Comparison of ENCODE assay signal across 9 mouse cellular contexts in the genomic region with DNA sequence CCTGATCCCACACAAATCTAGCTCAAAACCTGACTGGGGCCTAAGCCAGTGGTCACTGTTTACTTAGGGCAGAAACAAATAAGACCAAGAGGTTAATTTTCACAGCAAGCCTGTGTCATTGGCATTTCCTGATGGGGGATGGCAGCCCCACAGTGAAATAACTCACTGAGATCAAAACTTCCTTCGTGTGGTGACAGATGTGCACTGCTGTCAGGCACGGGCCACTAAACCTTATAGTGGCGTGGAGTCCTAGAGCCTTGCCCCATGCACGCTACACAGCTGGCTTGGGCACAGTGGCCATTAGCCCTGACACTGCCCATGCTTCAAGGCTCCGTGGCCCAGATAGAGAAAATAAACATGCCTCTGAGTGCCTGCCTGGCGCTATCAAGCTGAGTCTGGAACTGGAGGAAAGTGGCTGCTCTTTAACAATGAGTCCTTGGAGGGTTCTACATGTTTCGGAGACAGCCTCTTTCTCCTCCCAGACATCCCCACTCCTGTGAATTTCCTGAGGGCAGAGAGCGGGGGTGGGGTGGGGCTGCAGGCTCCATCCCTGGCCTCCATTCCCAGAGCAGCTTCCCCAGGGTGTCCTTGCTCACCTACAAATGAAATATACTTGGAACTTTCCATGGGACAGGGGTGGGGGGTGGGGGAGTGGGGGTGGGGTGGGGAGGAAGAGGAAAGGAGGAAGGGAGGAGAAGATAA. TPM values are rescaled to one million over a fixed set of nuclear protein-coding genes. Genes with fewer than 3 reads are reported as not detected.
DNase-seq lines count a peak whose midpoint lies in the region; ATAC-seq and TF ChIP-seq lines count a peak whose summit lies in the region.
"Had no signal": no experiment of that assay in that cellular context is flagged by ENCODE, and none has a peak within 500 bp of the region (broad histone marks: within the 10 kb centered on the region; RNA-seq: fewer than 3 reads in every experiment).

No protein-coding gene starts in this region.

- no peaks in the 10 kb centered on the region for H3K36me3 ChIP-seq in forebrain, embryonic 10.5 days (replicated peaks)
- H3K36me3 ChIP-seq in forebrain, embryonic 11.5 days (ENCODE audit: control insufficient read depth, insufficient read depth, low read length) = no peaks in the 10 kb centered on the region
- no peaks in the 10 kb centered on the region for H3K36me3 ChIP-seq in liver, embryonic 11.5 days (ENCODE audit: control insufficient read depth, insufficient read depth, low read length)
- no peaks in the 10 kb centered on the region for H3K36me3 ChIP-seq in embryonic facial prominence, embryonic 11.5 days (replicated peaks; ENCODE audit: control insufficient read depth, insufficient read depth, low read depth, low read length)
- H3K36me3 ChIP-seq in liver, embryonic 14.5 days (replicated peaks; ENCODE audit: control insufficient read depth, insufficient read depth, low read depth) = no peaks in the 10 kb centered on the region

- no peak overlapping the region for H3K9ac ChIP-seq in forebrain, embryonic 11.5 days (ENCODE audit: low read length)
- peak overlapping the region; percentile 38 for H3K9ac ChIP-seq in liver, embryonic 11.5 days (ENCODE audit: low read depth, low read length)
- no peak overlapping the region for H3K9ac ChIP-seq in embryonic facial prominence, embryonic 11.5 days (replicated peaks; ENCODE audit: low read length)
- peak overlapping the region; percentile 91 for H3K9ac ChIP-seq in liver, embryonic 14.5 days (replicated peaks)

- no peak for ATAC-seq in forebrain, embryonic 11.5 days (replicated peaks; ENCODE audit: low FRiP score)
- ATAC-seq in liver, embryonic 11.5 days (replicated peaks; ENCODE audit: low FRiP score) = no peak
- ATAC-seq in embryonic facial prominence, embryonic 11.5 days (replicated peaks; ENCODE audit: insufficient number of reproducible peaks, low FRiP score, low TSS enrichment, low read depth) = no peak
- ATAC-seq in liver, embryonic 14.5 days (ENCODE audit: insufficient read depth) = no peak
- ATAC-seq: CD4-positive, CD25-positive, alpha-beta regulatory T cell, adult 4 months had no signal

- H3K4me1 ChIP-seq in forebrain, embryonic 10.5 days = peaks cover 44% of the 10 kb centered on the region
- no peaks in the 10 kb centered on the region for H3K4me1 ChIP-seq in forebrain, embryonic 11.5 days (replicated peaks; ENCODE audit: control insufficient read depth, insufficient read depth, low read length)
- H3K4me1 ChIP-seq in liver, embryonic 11.5 days (replicated peaks; ENCODE audit: control insufficient read depth, insufficient read depth, low read length) = peaks cover 40% of the 10 kb centered on the region
- peaks cover 6% of the 10 kb centered on the region for H3K4me1 ChIP-seq in embryonic facial prominence, embryonic 11.5 days (ENCODE audit: control insufficient read depth, insufficient read depth, low read length)
- H3K4me1 ChIP-seq in liver, embryonic 14.5 days (replicated peaks; ENCODE audit: control insufficient read depth in 2 of 2, insufficient read depth in 2 of 2, low read length in 1 of 2) = peaks cover 24 to 47% of the 10 kb centered on the region in 2 experiments

- H3K4me2 ChIP-seq in forebrain, embryonic 11.5 days (ENCODE audit: low read depth, low read length, severe bottlenecking) = no peak overlapping the region
- peak overlapping the region; percentile 68 for H3K4me2 ChIP-seq in liver, embryonic 11.5 days
- no peak overlapping the region for H3K4me2 ChIP-seq in embryonic facial prominence, embryonic 11.5 days (ENCODE audit: low read depth, low read length)
- peak overlapping the region; percentile 82 for H3K4me2 ChIP-seq in liver, embryonic 14.5 days (ENCODE audit: low read depth)

- H3K27me3 ChIP-seq in forebrain, embryonic 10.5 days (ENCODE audit: poor library complexity, severe bottlenecking) = no peaks in the 10 kb centered on the region
- H3K27me3 ChIP-seq in forebrain, embryonic 11.5 days (ENCODE audit: control insufficient read depth, insufficient read depth, low read length) = no peaks in the 10 kb centered on the region
- no peaks in the 10 kb centered on the region for H3K27me3 ChIP-seq in liver, embryonic 11.5 days (replicated peaks; ENCODE audit: control insufficient read depth, insufficient read depth, low read length)
- H3K27me3 ChIP-seq in embryonic facial prominence, embryonic 11.5 days (ENCODE audit: control insufficient read depth, insufficient read depth, low read length) = no peaks in the 10 kb centered on the region
- H3K27me3 ChIP-seq in liver, embryonic 14.5 days (ENCODE audit: control insufficient read depth, insufficient read depth, low read length) = no peaks in the 10 kb centered on the region

- peak overlapping the region; percentile 65 for H3K27ac ChIP-seq in forebrain, embryonic 10.5 days
- no peak overlapping the region for H3K27ac ChIP-seq in forebrain, embryonic 11.5 days (ENCODE audit: low read depth, low read length)
- H3K27ac ChIP-seq in liver, embryonic 11.5 days (ENCODE audit: low read depth, low read length) = no peak overlapping the region
- H3K27ac ChIP-seq in embryonic facial prominence, embryonic 11.5 days (replicated peaks; ENCODE audit: low read depth, low read length) = no peak overlapping the region
- peak overlapping the region; percentile 96 for H3K27ac ChIP-seq in liver, embryonic 14.5 days

- no peak for TF ChIP-seq CTCF in liver, embryonic 14.5 days (IDR thresholded peaks at IDR 0.05; ENCODE audit: low read depth)

- H3K9me3 ChIP-seq in forebrain, embryonic 10.5 days = no peaks in the 10 kb centered on the region
- no peaks in the 10 kb centered on the region for H3K9me3 ChIP-seq in forebrain, embryonic 11.5 days (ENCODE audit: control insufficient read depth, low read length)
- no peaks in the 10 kb centered on the region for H3K9me3 ChIP-seq in liver, embryonic 11.5 days (ENCODE audit: control insufficient read depth, low read length)
- no peaks in the 10 kb centered on the region for H3K9me3 ChIP-seq in embryonic facial prominence, embryonic 11.5 days (replicated peaks; ENCODE audit: control insufficient read depth, low read length)
- H3K9me3 ChIP-seq in liver, embryonic 14.5 days (ENCODE audit: control insufficient read depth, low read length) = no peaks in the 10 kb centered on the region

- WGBS in forebrain, embryonic 10.5 days = 64% methylated on average over 8 of the region's 8 CpGs
- WGBS in forebrain, embryonic 11.5 days = 59% methylated on average over 8 of the region's 8 CpGs
- WGBS in liver, embryonic 11.5 days = 35% methylated on average over 8 of the region's 8 CpGs
- 29% methylated on average over 8 of the region's 8 CpGs for WGBS in embryonic facial prominence, embryonic 11.5 days
- WGBS in liver, embryonic 14.5 days (ENCODE audit: insufficient replicate concordance) = 42% methylated on average over 8 of the region's 8 CpGs

- no peak for DNase-seq in forebrain, embryonic 10.5 days (ENCODE audit: extremely low spot score, low spot score)
- DNase-seq in forebrain, embryonic 11.5 days (ENCODE audit: low spot score) = no peak
- DNase-seq in liver, embryonic 11.5 days (ENCODE audit: low spot score) = no peak
- no peak for DNase-seq in liver
- peak; percentile 12 for DNase-seq in embryonic facial prominence, embryonic 11.5 days (ENCODE audit: low spot score)
- no peak for DNase-seq in liver, embryonic 14.5 days (ENCODE audit: low read depth in 3 of 3, low spot score in 3 of 3)
- no peak for DNase-seq in testis, postnatal 14 days (ENCODE audit: low spot score)
- DNase-seq in T-cell, adult 2 months (ENCODE audit: low spot score) = no peak

- no peak overlapping the region for H3K4me3 ChIP-seq in forebrain, embryonic 10.5 days
- H3K4me3 ChIP-seq in forebrain, embryonic 11.5 days (ENCODE audit: low read depth, low read length) = no peak overlapping the region
- H3K4me3 ChIP-seq in liver, embryonic 11.5 days (ENCODE audit: low read depth, low read length) = no peak overlapping the region
- H3K4me3 ChIP-seq in embryonic facial prominence, embryonic 11.5 days (ENCODE audit: low read depth, low read length) = no peak overlapping the region
- peak overlapping the region; percentile 3 to 70 for H3K4me3 ChIP-seq in liver, embryonic 14.5 days (ENCODE audit: insufficient read depth in 1 of 2, low read depth in 2 of 2, low read length in 2 of 2)

- no peak for TF ChIP-seq EP300 in liver, embryonic 14.5 days (IDR thresholded peaks at IDR 0.05; ENCODE audit: low read depth)

RNA-seq across cellular contexts. Expression of a gene that starts 52.9 kb away (rescaled TPM):
- polyA plus RNA-seq in forebrain, embryonic 10.5 days (2016; fragmentation: Nextera tagmentation; extraction: Ambion mirVana) = 73.0 and 75.0 TPM in 2 replicates
- polyA plus RNA-seq in forebrain, embryonic 11.5 days (2014; fragmentation: Nextera tagmentation; extraction: Ambion mirVana) = 83.2 and 83.7 TPM in 2 replicates
- polyA plus RNA-seq in liver, embryonic 11.5 days (2014; fragmentation: Nextera tagmentation; extraction: Ambion mirVana) = 97.9 and 103 TPM in 2 replicates
- polyA plus RNA-seq in embryonic facial prominence, embryonic 11.5 days (2014; fragmentation: Nextera tagmentation; extraction: Ambion mirVana) = 92.2 and 92.3 TPM in 2 replicates
- 17.7 and 22.7 TPM in 2 replicates for polyA plus RNA-seq in liver, embryonic 14.5 days (2012; rRNA removed)
- 72.6 and 80.2 TPM in 2 replicates for polyA plus RNA-seq in liver, embryonic 14.5 days (2014; fragmentation: Nextera tagmentation; extraction: Ambion mirVana)

Comparison
In these comparisons a context has a peak if more than half of its experiments do, and no peak if none do; other contexts are left out.
1. H3K27ac ChIP-seq: peak in forebrain, embryonic 10.5 days (single experiment) and liver, embryonic 14.5 days (single experiment); none in forebrain, embryonic 11.5 days (single experiment), liver, embryonic 11.5 days (single experiment) and embryonic facial prominence, embryonic 11.5 days (single experiment).
2. H3K4me3 ChIP-seq: peak in liver, embryonic 14.5 days (2 of 2); none in forebrain, embryonic 10.5 days (single experiment), forebrain, embryonic 11.5 days (single experiment), liver, embryonic 11.5 days (single experiment) and embryonic facial prominence, embryonic 11.5 days (single experiment).
3. H3K4me2 ChIP-seq: peak in liver, embryonic 11.5 days (single experiment) and liver, embryonic 14.5 days (single experiment); none in forebrain, embryonic 11.5 days (single experiment) and embryonic facial prominence, embryonic 11.5 days (single experiment).
4. H3K9ac ChIP-seq: peak in liver, embryonic 11.5 days (single experiment) and liver, embryonic 14.5 days (single experiment); none in forebrain, embryonic 11.5 days (single experiment) and embryonic facial prominence, embryonic 11.5 days (single experiment).